Mouse (Mus musculus): ENCODE data around the gene Frk. TPM values are rescaled to one million over a fixed set of nuclear protein-coding genes. Genes with fewer than 3 reads are reported as not detected.

The Frk gene
- total and polyA plus RNA-seq, 2 experiments = 0.92 to 5.2 TPM

DNA sequence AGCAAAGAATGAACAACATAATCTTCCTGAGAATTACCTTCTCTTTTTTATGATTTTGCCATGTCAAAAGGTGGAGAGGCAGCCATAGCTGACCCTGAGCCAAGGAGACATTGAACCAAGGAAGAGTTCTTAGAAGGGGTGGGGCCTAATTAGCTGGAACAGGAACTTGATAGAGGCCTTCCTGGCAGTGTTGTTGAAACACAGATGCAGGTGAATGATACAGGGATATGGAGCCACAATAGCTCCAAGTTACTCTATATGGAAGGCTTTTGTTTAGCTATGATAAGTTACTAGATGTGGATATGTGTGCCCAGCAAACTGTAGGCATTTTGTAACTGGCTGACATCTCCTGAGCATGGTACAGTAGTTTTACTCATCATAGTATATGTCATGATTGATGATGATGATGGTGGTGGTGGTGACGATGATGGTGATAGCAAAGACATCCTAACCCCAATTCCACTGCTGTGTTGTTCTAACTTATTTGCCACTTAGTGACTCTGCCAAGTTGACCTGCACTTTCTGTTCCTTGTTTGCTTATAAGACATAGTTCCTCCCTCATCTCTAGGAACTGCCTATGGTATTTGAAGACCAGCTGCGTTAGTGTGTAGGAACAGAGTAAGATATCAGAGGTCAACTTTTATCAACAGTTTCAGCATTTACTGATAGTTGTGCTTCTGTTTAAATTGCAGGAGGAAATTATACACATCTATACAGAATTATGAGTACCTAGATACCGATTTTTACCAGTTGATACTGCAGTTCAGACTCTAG, 58.7 kb downstream of the Frk start:
- Histone ChIP-seq H3K27me3 (ENCODE audit: control insufficient read depth, insufficient read depth, low read length) (no peaks in the 10 kb centered on the region), H3K79me2 (ENCODE audit: control insufficient read depth, insufficient read depth, low read length) (no peaks in the 10 kb centered on the region), H3K9ac (ENCODE audit: low read depth, low read length) (no peak overlapping the region), H3K4me3 (ENCODE audit: insufficient read depth, low read depth, low read length) (no peak overlapping the region), H3K27ac (replicated peaks; ENCODE audit: insufficient read depth, low read depth, low read length) (no peak overlapping the region), H3K4me1 (ENCODE audit: control insufficient read depth, insufficient read depth, low read length) (no peaks in the 10 kb centered on the region), H3K36me3 (ENCODE audit: control insufficient read depth, insufficient read depth, low read length) (no peaks in the 10 kb centered on the region)
- no peak for DNase-seq (ENCODE audit: extremely low read depth, low read depth, low spot score)
- TF ChIP-seq POLR2A (IDR thresholded peaks at IDR 0.05; ENCODE audit: extremely low read depth, insufficient read depth, low read length) = no peak
- no peak for TF ChIP-seq CTCF (IDR thresholded peaks at IDR 0.05; ENCODE audit: low read depth, low read length)
- 78% methylated on average over 3 of the region's 3 CpGs for WGBS

DNA sequence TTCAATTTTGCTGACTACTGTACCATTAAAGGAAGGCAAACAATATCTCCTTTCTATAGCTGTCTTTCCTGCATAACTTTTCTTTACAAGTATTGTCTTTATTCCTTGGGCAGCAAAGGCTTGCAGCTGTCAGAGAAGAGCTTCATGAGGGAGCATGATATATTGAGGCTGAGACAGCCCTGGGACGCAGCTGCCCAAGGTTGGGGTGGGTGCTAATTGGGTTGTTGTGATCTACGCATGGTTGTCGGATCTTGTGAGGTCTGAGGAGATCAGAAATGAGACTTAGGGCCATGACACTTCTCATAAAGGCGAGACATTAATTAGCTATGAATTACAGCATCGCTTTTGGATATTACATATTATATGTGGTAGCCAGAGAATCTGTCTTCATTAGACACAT, 67.4 kb downstream of the Frk start:
- Histone ChIP-seq H3K27me3 (ENCODE audit: control insufficient read depth, insufficient read depth, low read length) (no peaks in the 10 kb centered on the region), H3K4me3 (ENCODE audit: insufficient read depth, low read depth, low read length) (no peak overlapping the region), H3K36me3 (ENCODE audit: control insufficient read depth, insufficient read depth, low read length) (no peaks in the 10 kb centered on the region), H3K27ac (replicated peaks; ENCODE audit: insufficient read depth, low read depth, low read length) (no peak overlapping the region), H3K9ac (ENCODE audit: low read depth, low read length) (no peak overlapping the region), H3K4me1 (ENCODE audit: control insufficient read depth, insufficient read depth, low read length) (no peaks in the 10 kb centered on the region), H3K79me2 (ENCODE audit: control insufficient read depth, insufficient read depth, low read length) (no peaks in the 10 kb centered on the region)
- DNase-seq (ENCODE audit: extremely low read depth, low read depth, low spot score) = no peak
- TF ChIP-seq POLR2A (IDR thresholded peaks at IDR 0.05; ENCODE audit: extremely low read depth, insufficient read depth, low read length) (no peak), CTCF (IDR thresholded peaks at IDR 0.05; ENCODE audit: low read depth, low read length) (no peak)
- 90% methylated on average over 5 of the region's 5 CpGs for WGBS

DNA sequence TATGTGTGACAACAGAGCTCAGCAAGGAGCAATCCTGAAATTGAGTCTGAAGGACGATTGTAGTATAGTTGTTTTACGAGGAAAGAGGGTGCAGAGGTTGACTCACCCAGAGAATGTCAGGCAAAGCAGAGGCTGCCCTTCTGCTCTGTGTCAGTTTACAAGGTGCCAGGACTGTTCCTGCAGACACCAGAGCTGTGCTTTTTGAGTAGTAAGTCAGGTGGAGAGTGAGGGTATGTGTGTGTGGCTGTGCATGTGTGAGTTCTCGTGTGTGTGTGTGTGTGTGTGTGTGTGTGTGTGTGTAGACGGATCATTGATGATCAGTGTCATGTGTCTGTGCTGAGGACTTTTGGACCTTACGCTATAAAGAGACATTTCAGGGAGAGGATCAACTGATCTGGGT, 68.4 kb downstream of the Frk start:
- WGBS = 75% methylated on average over 5 of the region's 5 CpGs
- Histone ChIP-seq H3K27me3 (ENCODE audit: control insufficient read depth, insufficient read depth, low read length) (no peaks in the 10 kb centered on the region), H3K9ac (ENCODE audit: low read depth, low read length) (no peak overlapping the region), H3K36me3 (ENCODE audit: control insufficient read depth, insufficient read depth, low read length) (no peaks in the 10 kb centered on the region), H3K27ac (replicated peaks; ENCODE audit: insufficient read depth, low read depth, low read length) (no peak overlapping the region), H3K4me1 (ENCODE audit: control insufficient read depth, insufficient read depth, low read length) (no peaks in the 10 kb centered on the region), H3K4me3 (ENCODE audit: insufficient read depth, low read depth, low read length) (no peak overlapping the region), H3K79me2 (ENCODE audit: control insufficient read depth, insufficient read depth, low read length) (no peaks in the 10 kb centered on the region)
- no peak for DNase-seq (ENCODE audit: extremely low read depth, low read depth, low spot score)
- TF ChIP-seq CTCF (IDR thresholded peaks at IDR 0.05; ENCODE audit: low read depth, low read length) (no peak), POLR2A (IDR thresholded peaks at IDR 0.05; ENCODE audit: extremely low read depth, insufficient read depth, low read length) (no peak)

DNA sequence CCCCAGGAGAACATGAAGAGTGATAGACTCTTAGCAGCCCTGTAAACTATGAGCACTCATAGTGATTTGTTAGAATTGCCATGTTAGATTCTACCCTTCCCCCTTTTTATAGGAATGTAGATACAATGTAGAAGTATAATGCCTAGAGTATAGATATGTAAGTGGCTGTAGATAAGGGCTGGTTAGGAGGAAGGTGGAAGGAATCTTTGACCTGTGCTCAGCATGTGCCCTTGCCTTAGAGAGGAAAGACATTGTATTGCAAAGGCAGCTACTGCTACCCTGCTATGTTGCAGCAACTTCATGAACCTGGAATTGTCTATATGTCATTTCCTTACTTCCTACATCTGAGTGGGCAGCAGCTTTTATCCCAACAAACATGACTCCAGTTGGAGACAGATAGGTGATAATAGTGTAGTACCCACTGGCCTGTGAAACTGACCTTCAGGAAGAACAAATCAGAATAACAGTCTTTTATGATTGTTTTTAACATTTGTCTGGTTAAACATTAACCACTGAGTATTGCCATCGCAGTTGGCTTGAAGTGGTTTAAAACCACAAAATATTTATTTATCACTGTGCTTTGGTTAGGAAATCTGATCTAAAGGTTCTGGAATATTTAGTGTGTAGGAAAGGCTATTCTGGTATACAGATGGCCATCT, 80.4 kb downstream of the Frk start:
- peaks cover 3% of the 10 kb centered on the region; the same call in 1 of the 2 replicates for H3K4me1 ChIP-seq (ENCODE audit: control insufficient read depth, insufficient read depth, low read length)
- 22% methylated on average over 1 of the region's 1 CpGs for WGBS
- H3K9ac ChIP-seq (ENCODE audit: low read depth, low read length) = no peak overlapping the region
- TF ChIP-seq POLR2A (IDR thresholded peaks at IDR 0.05; ENCODE audit: extremely low read depth, insufficient read depth, low read length) = no peak
- no peak for TF ChIP-seq CTCF (IDR thresholded peaks at IDR 0.05; ENCODE audit: low read depth, low read length)
- H3K4me3 ChIP-seq (ENCODE audit: insufficient read depth, low read depth, low read length) = no peak overlapping the region
- no peaks in the 10 kb centered on the region for H3K79me2 ChIP-seq (ENCODE audit: control insufficient read depth, insufficient read depth, low read length)
- H3K27ac ChIP-seq (replicated peaks; ENCODE audit: insufficient read depth, low read depth, low read length) = no peak overlapping the region
- peak; percentile 51 for DNase-seq (ENCODE audit: extremely low read depth, low read depth, low spot score)
- H3K36me3 ChIP-seq (ENCODE audit: control insufficient read depth, insufficient read depth, low read length) = no peaks in the 10 kb centered on the region
- H3K27me3 ChIP-seq (ENCODE audit: control insufficient read depth, insufficient read depth, low read length) = no peaks in the 10 kb centered on the region

DNA sequence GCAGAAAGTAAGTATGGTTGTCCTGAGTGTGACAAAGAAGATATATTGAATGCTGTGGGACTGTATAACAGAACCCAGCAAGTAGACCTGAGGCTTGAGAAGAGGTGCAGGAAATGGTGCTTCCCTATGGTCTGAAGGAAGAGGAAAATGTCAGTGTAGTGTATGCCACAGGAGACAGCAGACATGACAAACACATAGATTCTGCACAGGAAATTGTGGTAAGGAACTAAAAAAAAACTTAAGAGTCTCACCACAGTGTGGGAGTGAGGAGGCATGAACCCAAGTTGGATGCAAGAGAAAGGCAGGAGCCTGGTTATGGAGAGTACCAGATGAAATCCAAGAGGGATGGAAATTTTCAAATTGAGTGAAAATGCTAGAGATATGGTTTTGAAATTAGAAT, 132.3 kb downstream of the Frk start:
- no peak overlapping the region for H3K9ac ChIP-seq (ENCODE audit: low read depth, low read length)
- H3K27me3 ChIP-seq (ENCODE audit: control insufficient read depth, insufficient read depth, low read length) = no peaks in the 10 kb centered on the region
- no peaks in the 10 kb centered on the region for H3K79me2 ChIP-seq (ENCODE audit: control insufficient read depth, insufficient read depth, low read length)
- no peak overlapping the region for H3K4me3 ChIP-seq (ENCODE audit: insufficient read depth, low read depth, low read length)
- no peak for TF ChIP-seq POLR2A (IDR thresholded peaks at IDR 0.05; ENCODE audit: extremely low read depth, insufficient read depth, low read length)
- TF ChIP-seq CTCF (IDR thresholded peaks at IDR 0.05; ENCODE audit: low read depth, low read length) = no peak
- no peaks in the 10 kb centered on the region for H3K36me3 ChIP-seq (ENCODE audit: control insufficient read depth, insufficient read depth, low read length)
- DNase-seq (ENCODE audit: extremely low read depth, low read depth, low spot score) = no peak
- no peaks in the 10 kb centered on the region for H3K4me1 ChIP-seq (ENCODE audit: control insufficient read depth, insufficient read depth, low read length)
- no peak overlapping the region for H3K27ac ChIP-seq (replicated peaks; ENCODE audit: insufficient read depth, low read depth, low read length)

DNA sequence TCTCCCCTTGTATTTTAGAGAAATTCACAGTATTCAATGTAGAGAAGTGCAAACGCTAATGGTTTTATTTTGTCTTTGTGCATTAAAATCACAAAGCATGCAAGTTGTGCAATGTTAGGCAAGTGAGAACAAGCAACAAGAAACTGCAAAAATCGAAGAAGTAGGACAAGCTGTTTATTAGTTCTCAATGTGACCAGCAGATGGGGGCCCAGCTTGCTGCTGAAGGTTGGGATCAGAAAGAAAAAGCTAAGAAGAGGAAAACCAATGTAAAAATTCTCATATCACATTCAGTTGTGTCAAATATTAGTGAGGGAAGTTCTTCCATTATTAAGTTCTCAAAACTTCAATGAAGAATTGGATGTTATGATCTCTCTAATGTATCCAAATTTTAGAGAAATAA, 134.0 kb downstream of the Frk start:
- no peak overlapping the region for H3K9ac ChIP-seq (ENCODE audit: low read depth, low read length)
- DNase-seq (ENCODE audit: extremely low read depth, low read depth, low spot score) = no peak
- no peaks in the 10 kb centered on the region for H3K36me3 ChIP-seq (ENCODE audit: control insufficient read depth, insufficient read depth, low read length)
- no peak overlapping the region for H3K4me3 ChIP-seq (ENCODE audit: insufficient read depth, low read depth, low read length)
- H3K4me1 ChIP-seq (ENCODE audit: control insufficient read depth, insufficient read depth, low read length) = no peaks in the 10 kb centered on the region
- no peaks in the 10 kb centered on the region for H3K79me2 ChIP-seq (ENCODE audit: control insufficient read depth, insufficient read depth, low read length)
- TF ChIP-seq POLR2A (IDR thresholded peaks at IDR 0.05; ENCODE audit: extremely low read depth, insufficient read depth, low read length) = no peak
- 60% methylated on average over 2 of the region's 2 CpGs for WGBS
- H3K27me3 ChIP-seq (ENCODE audit: control insufficient read depth, insufficient read depth, low read length) = no peaks in the 10 kb centered on the region
- no peak overlapping the region for H3K27ac ChIP-seq (replicated peaks; ENCODE audit: insufficient read depth, low read depth, low read length)
